Mouse (Mus musculus) cerebellum, adult 2 months (tissue): ENCODE measurements around the gene Zdbf2.

Experiments used
- CTCF ChIP-seq: fragments of 200-500 bp; IDR thresholded peaks from 2 replicates; pipeline ENCODE4 v1.5.1; 2011; ENCODE audit warnings: low read depth, mild to moderate bottlenecking, control low read depth, low read length, moderate library complexity, borderline replicate concordance; ENCODE audit not compliant: insufficient read depth
- POLR2A ChIP-seq: fragments of 200-500 bp; IDR thresholded peaks from 2 replicates; pipeline ENCODE4 v1.6.1; 2011; ENCODE audit warnings: low read length, control low read depth, borderline replicate concordance; ENCODE audit not compliant: insufficient read depth

- TF ChIP-seq CTCF (no peak), POLR2A (no peak)
Observed at GRCm38 (mm10) chr1:63266121-63266520, 6.9 kb upstream of the Zdbf2 start.
